Mouse (Mus musculus): Measurements from ENCODE around the gene Add3. TPM values are rescaled to one million over a fixed set of nuclear protein-coding genes. Genes with fewer than 3 reads are reported as not detected.

The Add3 gene
- total and polyA plus RNA-seq, 3 experiments, result 16.3 to 18.4 (median 16.4) TPM

GRCm38 (mm10) chr19:53273781-53274428 is 133.7 kb downstream of the Add3 start (continued):
- TF ChIP-seq MXI1 (IDR thresholded peaks at IDR 0.05; ENCODE audit: low read depth, low read length) (peak; percentile 93), RAD21 (IDR thresholded peaks at IDR 0.05; ENCODE audit: low read depth, low read length) (no peak), HCFC1 (IDR thresholded peaks at IDR 0.05; ENCODE audit: low read depth, low read length) (0 out of 2 replicates have a peak, but pooled peaks have one; percentile 20), ZC3H11A (IDR thresholded peaks at IDR 0.05; ENCODE audit: low read depth, low read length) (no peak), CTCF (conservative IDR thresholded peaks at IDR 0.05 in 1 of 2, IDR thresholded peaks at IDR 0.05 in 1 of 2; ENCODE audit: low read depth in 2 of 2, low read length in 2 of 2) (no peak), NELFE (IDR thresholded peaks at IDR 0.05; ENCODE audit: low read depth, low read length) (0 out of 2 replicates have a peak, but pooled peaks have one; percentile 19), GABPA (IDR thresholded peaks at IDR 0.05; ENCODE audit: insufficient replicate concordance, low read depth, low read length) (no peak), SIN3A (IDR thresholded peaks at IDR 0.05; ENCODE audit: low read length) (no peak; the same call in 1 of the 2 replicates), UBTF (IDR thresholded peaks at IDR 0.05; ENCODE audit: low read depth, low read length) (peak; percentile 65; the same call in 1 of the 2 replicates), ZMIZ1 (IDR thresholded peaks at IDR 0.05; ENCODE audit: low read depth, low read length) (no peak), BHLHE40 (IDR thresholded peaks at IDR 0.05; ENCODE audit: low read depth, low read length) (no peak; the same call in 1 of the 2 replicates)

GRCm38 (mm10) chr19:53275204-53275603 is 135.0 kb downstream of the Add3 start:
- dilution Hi-C loops (cut with MboI; ENCODE audit: extremely low pct_ligation_motif_present, extremely low pct_unique_long_range_greater_than_20kb, low sequenced_read_pairs), result no loop called here
- Histone ChIP-seq H3K9me3 (replicated peaks; ENCODE audit: low read length) (no peaks in the 10 kb centered on the region), H3K4me1 (ENCODE audit: control insufficient read depth in 1 of 2, insufficient read depth in 2 of 2) (peaks cover 16 to 24% of the 10 kb centered on the region in 2 experiments), H3K27me3 (replicated peaks) (no peaks in the 10 kb centered on the region), H3K79me2 (replicated peaks; ENCODE audit: control insufficient read depth, extremely low read depth, insufficient read depth, poor library complexity, severe bottlenecking) (no peaks in the 10 kb centered on the region), H3K4me3 (replicated peaks in 1 of 3; ENCODE audit: low read depth in 2 of 3, low read length in 2 of 3, poor library complexity in 1 of 3) (no peak overlapping the region), H3K9ac (ENCODE audit: insufficient read depth, low read depth) (no peak overlapping the region), H3K36me3 (replicated peaks in 1 of 2; ENCODE audit: control insufficient read depth in 1 of 2, insufficient read depth in 1 of 2, low read length in 1 of 2) (no peaks in the 10 kb centered on the region), H3K4me2 (ENCODE audit: insufficient read depth, low read depth, poor library complexity, severe bottlenecking) (no peak overlapping the region), H3K27ac (ENCODE audit: insufficient read depth, low read depth) (no peak overlapping the region)
- TF ChIP-seq TBP (conservative IDR thresholded peaks at IDR 0.05; ENCODE audit: low read depth, low read length), result no peak
- TF ChIP-seq NRF1 (IDR thresholded peaks at IDR 0.05; ENCODE audit: low read depth, low read length), result no peak
- TF ChIP-seq JUND (conservative IDR thresholded peaks at IDR 0.05; ENCODE audit: low read depth, low read length), result no peak
- TF ChIP-seq MAZ (IDR thresholded peaks at IDR 0.05; ENCODE audit: low read depth, low read length), result no peak
- TF ChIP-seq UBTF (IDR thresholded peaks at IDR 0.05; ENCODE audit: low read depth, low read length), result no peak
- TF ChIP-seq ZNF384 (IDR thresholded peaks at IDR 0.05; ENCODE audit: low read depth, low read length), result no peak
- no peak for TF ChIP-seq RCOR1 (conservative IDR thresholded peaks at IDR 0.05; ENCODE audit: low read depth, low read length)
- no peak for TF ChIP-seq E2F4 (IDR thresholded peaks at IDR 0.05; ENCODE audit: insufficient replicate concordance, low read depth, low read length)
- TF ChIP-seq ETS1 (conservative IDR thresholded peaks at IDR 0.05; ENCODE audit: low read depth, low read length), result no peak
- TF ChIP-seq SIN3A (IDR thresholded peaks at IDR 0.05; ENCODE audit: low read length), result no peak
- TF ChIP-seq IRF4 (IDR thresholded peaks at IDR 0.05; ENCODE audit: low read depth, low read length), result no peak
- no peak for TF ChIP-seq ELF1 (IDR thresholded peaks at IDR 0.05; ENCODE audit: low read depth, low read length)
- TF ChIP-seq JUN (IDR thresholded peaks at IDR 0.05; ENCODE audit: insufficient read depth, low read depth, low read length), result no peak
- no peak for TF ChIP-seq PAX5 (IDR thresholded peaks at IDR 0.05; ENCODE audit: low read length)
- no peak for TF ChIP-seq GABPA (IDR thresholded peaks at IDR 0.05; ENCODE audit: insufficient replicate concordance, low read depth, low read length)
- no peak for TF ChIP-seq POLR2A (IDR thresholded peaks at IDR 0.05; ENCODE audit: low read depth, low read length)
- TF ChIP-seq NELFE (IDR thresholded peaks at IDR 0.05; ENCODE audit: low read depth, low read length), result no peak
- no peak for TF ChIP-seq MAX (IDR thresholded peaks at IDR 0.05; ENCODE audit: low read length)
- TF ChIP-seq RAD21 (IDR thresholded peaks at IDR 0.05; ENCODE audit: low read depth, low read length), result no peak
- TF ChIP-seq TCF12 (IDR thresholded peaks at IDR 0.05; ENCODE audit: low read depth, low read length), result no peak
- no peak for DNase-seq (ENCODE audit: extremely low read depth)
- in situ Hi-C loops (cut with MboI; ENCODE audit: low pct_ligation_motif_present, low pct_unique_long_range_greater_than_20kb, low sequenced_read_pairs), result no loop called here
